Mouse (Mus musculus) gastrocnemius, postnatal 10 days (tissue): Measurements from ENCODE around the gene Gimap7. TPM values are rescaled to one million over a fixed set of nuclear protein-coding genes. Genes with fewer than 3 reads are reported as not detected.

ENCODE experiments used
- DNase-seq: peaks from one replicate; pipeline ENCODE4 v3.0.0; 2021; ENCODE audit warnings: mixed read lengths
- total RNA-seq, 2 experiments: library from RNA; stranded (reverse); gene quantifications; 2 replicates each; pipeline ENCODE4 v1.2.3; 2021

The Gimap7 gene
- total RNA-seq, 2 experiments from 2014 or later = not detected

GRCm38 (mm10) chr6:48741711-48742206, 23.3 kb downstream of the Gimap7 start:
- DNase-seq = no peak

GRCm38 (mm10) chr6:48742422-48743351, 24.3 kb downstream of the Gimap7 start:
- DNase-seq = no peak

DNA sequence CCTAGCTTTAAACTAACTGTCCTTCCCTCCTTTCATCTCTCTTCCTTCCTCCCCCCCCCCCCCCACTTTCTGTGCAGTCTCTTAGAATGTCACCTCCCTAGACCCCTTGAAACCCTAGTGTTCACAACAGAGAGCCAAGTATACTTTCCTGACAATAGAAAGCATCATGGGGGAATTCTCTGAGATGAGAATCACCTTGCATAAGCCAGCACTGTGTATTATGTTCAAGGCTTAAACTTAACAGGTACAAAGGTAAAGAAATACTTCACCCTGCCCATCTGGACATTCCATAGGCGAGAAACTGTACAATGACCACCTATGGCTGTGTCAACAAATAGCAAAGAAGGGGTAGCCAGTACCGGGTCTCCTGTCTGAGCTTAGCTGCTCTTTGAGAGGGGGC, 27.1 kb downstream of the Gimap7 start:
- no peak for DNase-seq

DNA sequence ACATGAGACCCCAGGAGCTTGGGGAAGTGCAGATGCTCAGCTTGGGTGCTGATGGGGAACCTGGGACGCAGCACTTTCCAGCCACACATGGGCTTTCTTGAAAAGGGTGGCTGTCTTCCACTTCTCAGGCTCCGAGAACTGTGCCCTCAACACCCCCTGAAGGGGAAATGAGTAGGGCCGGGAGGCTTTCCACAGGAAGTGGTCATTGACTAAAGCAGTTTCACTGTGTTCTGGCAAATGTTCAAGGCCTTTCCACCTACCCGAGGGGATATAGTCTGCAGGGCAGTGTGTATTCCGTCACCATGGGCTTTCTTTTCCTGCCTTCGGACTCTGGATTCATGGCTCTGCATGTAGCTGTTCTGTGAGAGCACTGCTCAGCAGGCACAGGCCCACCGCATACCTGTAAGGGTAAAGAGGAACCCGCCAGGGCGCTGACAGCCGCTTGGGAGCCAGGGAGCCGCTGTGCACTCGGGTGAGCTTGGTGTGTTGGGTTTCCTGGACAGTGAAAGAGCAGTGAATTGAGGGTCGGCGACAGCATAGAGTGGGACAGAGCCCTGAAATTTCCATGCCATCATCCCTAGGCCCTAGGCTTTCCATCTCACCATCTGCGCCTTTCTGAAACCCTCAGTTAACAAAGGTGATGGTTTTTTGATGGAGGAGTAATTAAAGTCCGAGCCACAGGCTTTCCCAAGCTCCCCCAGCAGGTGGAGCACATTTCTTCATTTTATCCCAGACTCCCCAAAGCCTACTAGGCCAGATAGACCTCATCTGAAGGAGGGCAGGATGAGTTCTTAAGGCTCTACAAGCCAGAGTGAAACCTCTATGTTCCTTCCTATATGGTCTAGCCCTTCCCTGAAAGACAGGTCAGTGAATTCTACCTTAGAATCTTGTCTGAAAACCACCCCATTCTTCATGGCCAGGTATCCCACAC, 27.8 kb downstream of the Gimap7 start, which contains the start of gene Gimap5:
Gene Gimap5 (plus strand): TSS at position 239 of the 931 bp plus-strand sequence.
- DNase-seq = no peak

DNA sequence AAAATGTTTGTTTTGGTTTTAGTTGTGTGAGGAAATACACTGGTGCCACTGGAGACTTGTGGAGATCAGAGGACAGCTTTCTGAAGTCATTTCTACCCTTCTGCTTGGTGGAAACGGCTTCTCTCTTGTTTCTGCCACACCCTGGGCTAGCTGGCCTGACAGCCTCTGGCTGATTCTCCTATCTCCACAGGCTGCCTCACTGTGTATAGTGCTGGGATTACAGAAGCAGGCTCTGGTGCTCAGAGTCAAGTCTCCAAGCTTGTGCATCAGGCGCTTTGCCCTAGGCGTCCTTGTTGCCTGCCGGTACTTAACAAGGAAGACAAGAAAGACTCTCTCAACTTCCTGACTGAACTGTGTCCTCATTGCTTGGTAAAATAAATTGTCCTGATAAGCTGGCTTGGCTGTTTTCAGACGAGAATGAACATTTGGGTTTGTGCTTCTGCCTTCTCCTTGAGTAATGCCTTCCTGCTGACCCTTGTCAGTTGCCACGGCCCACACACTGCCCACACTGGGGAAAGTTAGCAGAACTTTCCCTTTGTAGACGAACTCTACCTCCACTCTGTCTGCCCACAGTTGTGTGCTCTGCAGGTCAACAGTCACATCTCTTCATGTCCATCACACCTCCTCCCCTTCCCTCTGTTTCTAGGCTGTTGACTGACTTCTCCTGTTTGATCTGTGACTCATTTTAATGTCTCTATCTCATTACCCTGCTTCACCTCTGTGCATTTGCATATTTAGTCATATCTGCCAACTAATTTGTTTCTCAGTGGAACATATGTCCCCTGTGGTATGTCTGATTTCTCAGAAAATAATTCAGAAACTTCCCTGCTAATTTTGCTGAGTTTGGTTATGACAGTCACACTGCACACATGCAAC, 28.9 kb downstream of the Gimap7 start:
- no peak for DNase-seq

GRCm38 (mm10) chr6:48763567-48764270, 45.3 kb downstream of the Gimap7 start:
- DNase-seq = no peak

DNA sequence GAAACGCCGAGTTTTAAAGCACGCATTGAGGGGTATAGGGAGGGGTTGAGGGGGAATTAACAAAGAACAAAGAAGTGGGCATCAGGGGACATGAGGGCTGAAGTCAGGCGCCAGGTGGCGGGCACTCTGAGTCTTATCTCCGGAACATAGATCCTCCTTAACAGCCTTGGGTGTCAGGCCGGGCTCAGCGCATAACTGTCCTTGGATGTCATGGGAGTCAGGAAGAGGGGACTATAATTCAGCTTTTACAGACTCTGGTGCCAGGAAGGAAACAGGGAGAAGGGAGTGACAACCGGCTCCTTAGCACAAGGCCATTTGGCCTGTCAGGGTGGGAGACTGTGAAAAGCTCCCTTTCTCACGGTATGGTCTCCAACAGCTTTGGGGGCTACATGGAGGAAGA, 46.1 kb downstream of the Gimap7 start:
- no peak for DNase-seq

DNA sequence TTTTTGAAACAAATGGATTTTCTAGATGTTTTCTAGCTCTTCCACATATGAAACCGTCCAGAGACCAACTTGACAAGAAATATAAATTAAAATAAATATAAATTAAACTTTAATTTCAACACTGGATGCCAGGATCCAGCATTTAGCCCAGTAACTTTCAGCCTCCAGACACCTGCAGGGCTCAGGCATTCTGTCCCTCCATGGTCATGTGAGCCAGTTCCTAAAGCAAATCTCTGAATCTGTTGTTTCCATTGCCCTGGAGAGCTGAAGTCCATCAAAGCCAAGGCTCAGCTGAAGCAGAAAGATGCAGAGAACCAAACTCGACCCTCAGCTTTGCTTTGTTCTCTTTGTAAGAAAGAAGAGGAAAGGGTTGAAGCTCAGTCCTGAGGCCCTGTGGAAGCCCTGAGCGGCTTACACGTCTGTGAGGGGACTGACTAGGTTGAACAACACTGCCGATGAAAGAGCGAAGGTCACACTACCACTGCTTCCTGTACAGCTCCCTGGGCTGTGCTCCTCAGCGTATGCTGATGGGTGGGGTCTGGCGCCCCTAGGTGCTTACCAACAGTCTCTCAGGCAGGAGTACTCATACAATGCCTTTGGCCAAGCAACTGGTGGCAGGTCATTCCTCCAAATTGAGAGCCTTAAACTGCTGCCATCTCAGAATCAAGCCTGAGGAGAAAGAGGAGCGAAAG, 49.9 kb downstream of the Gimap7 start:
- no peak for DNase-seq

DNA sequence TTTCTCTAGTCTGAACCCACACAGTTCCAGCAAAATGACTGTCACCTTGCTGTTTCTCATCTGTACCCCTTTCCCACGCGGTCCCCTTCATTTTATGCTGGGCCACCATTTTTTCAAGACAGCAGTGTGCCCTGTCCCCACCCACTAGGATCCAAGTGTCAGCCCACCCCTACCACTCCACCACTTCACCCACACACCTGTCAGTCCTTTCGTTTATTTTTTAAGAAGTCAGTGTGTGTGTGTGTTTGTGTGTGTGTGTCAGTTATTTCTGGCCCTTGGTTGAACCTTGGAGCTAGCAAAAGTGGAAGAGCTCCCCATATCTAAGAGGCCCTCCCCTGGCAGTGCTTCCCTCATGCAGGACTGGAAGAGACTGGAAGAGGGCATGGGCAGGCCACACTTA, 50.5 kb downstream of the Gimap7 start:
- DNase-seq = no peak

DNA sequence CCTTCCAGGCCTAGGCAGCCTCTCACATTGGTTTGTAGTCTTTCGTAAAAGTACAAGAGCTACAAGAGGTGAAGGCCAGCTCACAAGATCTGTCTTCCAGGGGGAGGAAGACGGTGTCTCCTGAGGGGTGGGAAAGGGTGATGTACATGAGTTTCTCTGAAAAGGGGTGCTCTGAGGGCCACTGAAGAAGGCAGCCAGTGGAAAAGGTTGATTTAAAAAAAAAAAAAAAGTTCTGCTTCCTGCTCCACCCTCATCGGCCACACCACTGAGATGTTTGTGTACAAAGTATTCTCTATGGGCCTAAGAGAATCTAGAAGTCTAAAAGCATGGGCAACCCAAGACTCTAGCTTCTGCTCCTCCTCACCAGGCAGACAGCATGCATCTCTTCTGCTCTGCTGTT, 52.3 kb downstream of the Gimap7 start, which contains the start of gene Gimap3:
Gene Gimap3 (minus strand): TSS at position 156 of the 400 bp plus-strand sequence.
- no peak for DNase-seq

DNA sequence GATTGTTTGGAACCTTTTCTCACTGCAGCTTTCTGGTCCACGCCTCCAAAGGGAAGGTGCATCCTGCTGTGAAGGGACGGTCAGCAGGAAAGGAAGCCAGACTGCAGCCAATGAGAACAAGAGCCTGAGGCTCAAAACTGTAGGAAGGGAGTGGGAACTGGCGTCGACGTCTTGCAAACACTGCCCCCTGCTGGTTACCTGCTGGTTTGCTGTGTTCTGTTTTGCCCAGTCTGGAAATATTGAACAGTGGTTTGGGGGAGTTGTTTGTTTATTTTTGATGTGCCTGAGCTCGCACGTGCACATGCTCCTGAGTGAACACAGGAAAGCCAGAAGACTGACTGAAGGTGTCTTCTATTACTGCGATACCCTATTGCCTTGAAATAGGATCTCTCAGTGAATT, 53.6 kb downstream of the Gimap7 start:
- DNase-seq = peak; percentile 86

Other genes starting within 250 kb of the Gimap7 start
- gene Atp6v0e2, start 181.0 kb upstream of the Gimap7 start, total RNA-seq = 10 to 100 TPM; 42.3 to 47.3 TPM
- gene Lrrc61, start 163.8 kb upstream of the Gimap7 start, total RNA-seq = 10 to 100 TPM; 11.9 to 14.1 TPM
- 10 to 100 TPM; 40.1 to 47.0 TPM for gene Rarres2, start 145.8 kb upstream of the Gimap7 start, total RNA-seq
- not detected for gene Gm45021, start 129.0 kb upstream of the Gimap7 start, total RNA-seq
- 10 to 100 TPM; 18.5 to 25.2 TPM for gene Repin1, start 124.7 kb upstream of the Gimap7 start, total RNA-seq
- 1 to 10 TPM in 1 of 2 experiments, not detected in 1; 5.4 TPM for gene Gm44965, start 124.7 kb upstream of the Gimap7 start, total RNA-seq
- 1 to 10 TPM; 5.1 TPM for gene Zfp775, start 116.6 kb upstream of the Gimap7 start, total RNA-seq
- under 1 TPM; 0.36 to 0.47 TPM for gene AI854703, start 91.9 kb upstream of the Gimap7 start, total RNA-seq
- gene Gimap8, start 71.4 kb upstream of the Gimap7 start, total RNA-seq = 1 to 10 TPM; 4.0 to 7.4 TPM
- 1 to 10 TPM; 2.2 to 2.3 TPM for gene Gimap9, start 42.5 kb upstream of the Gimap7 start, total RNA-seq
- gene Gimap4, start 34.1 kb upstream of the Gimap7 start, total RNA-seq = 10 to 100 TPM; 13.5 to 16.5 TPM
- gene Gimap6, start 10.4 kb upstream of the Gimap7 start, total RNA-seq = 10 to 100 TPM; 24.2 to 29.4 TPM
- gene Gm28053, start within 50 bp of the Gimap7 start, total RNA-seq = 1 to 10 TPM; 2.1 to 5.2 TPM
- 1 to 10 TPM; 7.9 to 9.1 TPM for gene Gimap1, start 20.4 kb downstream of the Gimap7 start, total RNA-seq
- 1 to 10 TPM; 4.9 to 7.4 TPM for gene Gimap5, start 27.6 kb downstream of the Gimap7 start, total RNA-seq
- under 1 TPM; 0.16 to 0.20 TPM for gene Gimap3, start 52.2 kb downstream of the Gimap7 start, total RNA-seq
- gene Tmem176a, start 122.3 kb downstream of the Gimap7 start, total RNA-seq = 10 to 100 TPM; 10.8 to 15.2 TPM
- 10 to 100 TPM; 32.9 to 45.7 TPM for gene Tmem176b, start 122.9 kb downstream of the Gimap7 start, total RNA-seq
- gene Aoc1, start 154.3 kb downstream of the Gimap7 start, total RNA-seq = not detected
- gene 1600015I10Rik, start 211.3 kb downstream of the Gimap7 start, total RNA-seq = not detected